ENCODE assay signal across 21 mouse cellular contexts in the genomic region with DNA sequence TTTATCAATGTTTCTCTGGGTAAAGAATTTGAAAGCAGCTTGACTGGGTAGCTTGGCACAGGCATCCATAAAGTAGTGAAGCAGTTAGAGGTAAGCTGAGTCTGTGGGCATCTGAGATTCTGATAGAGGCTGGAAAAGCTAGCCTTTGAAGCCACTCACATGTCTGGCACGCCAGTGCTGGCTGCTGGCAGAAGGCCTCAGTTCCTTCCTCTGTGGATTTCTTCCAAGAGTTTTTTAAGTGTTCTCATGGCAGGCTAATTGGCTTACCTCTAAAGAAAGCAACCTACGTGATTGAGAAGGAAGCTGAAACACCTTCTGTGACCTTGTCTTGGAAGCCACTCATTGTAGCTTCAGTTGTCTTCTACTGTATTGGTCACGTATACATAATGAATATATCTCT. TPM values are rescaled to one million over a fixed set of nuclear protein-coding genes. Genes with fewer than 3 reads are reported as not detected.
A peak's percentile ranks its signal among the peaks of the same experiment; 100 is the strongest.
DNase-seq lines count a peak whose midpoint lies in the region; ATAC-seq lines count a peak whose summit lies in the region.
"Had no signal": no experiment of that assay in that cellular context is flagged by ENCODE, and none has a peak within 500 bp of the region (broad histone marks: within the 10 kb centered on the region; RNA-seq: fewer than 3 reads in every experiment).

No protein-coding gene starts in this region.

- peak overlapping the region; percentile 21; the same call in 1 of the 2 replicates for H3K27ac ChIP-seq in forebrain, embryonic 15.5 days (replicated peaks)
- no peak overlapping the region for H3K27ac ChIP-seq in forebrain, embryonic 13.5 days
- no peak overlapping the region for H3K27ac ChIP-seq in heart, embryonic 11.5 days (ENCODE audit: low read depth, low read length)
- H3K27ac ChIP-seq: hindbrain, embryonic 12.5 days; hindbrain, postnatal 0 days; intestine, embryonic 15.5 days; liver, embryonic 13.5 days had no signal

- ATAC-seq in forebrain, embryonic 15.5 days (replicated peaks) = peak; percentile 23; the same call in 1 of the 2 replicates
- no peak for ATAC-seq in forebrain, embryonic 13.5 days
- no peak for ATAC-seq in heart, embryonic 11.5 days (replicated peaks; ENCODE audit: insufficient number of reproducible peaks, low FRiP score, low TSS enrichment)
- ATAC-seq: CD4-positive, CD25-positive, alpha-beta regulatory T cell, adult 4 months; intestine, embryonic 15.5 days had no signal

- H3K9me3 ChIP-seq in forebrain, embryonic 15.5 days = no peaks in the 10 kb centered on the region
- no peaks in the 10 kb centered on the region for H3K9me3 ChIP-seq in forebrain, embryonic 13.5 days (replicated peaks)
- H3K9me3 ChIP-seq in heart, embryonic 11.5 days (replicated peaks; ENCODE audit: control insufficient read depth, low read length) = no peaks in the 10 kb centered on the region
- H3K9me3 ChIP-seq: hindbrain, embryonic 12.5 days; intestine, embryonic 15.5 days; liver, embryonic 13.5 days had no signal

- H3K4me3 ChIP-seq in forebrain, embryonic 15.5 days = no peak overlapping the region
- no peak overlapping the region for H3K4me3 ChIP-seq in forebrain, embryonic 13.5 days
- H3K4me3 ChIP-seq in heart, embryonic 11.5 days (ENCODE audit: low read depth, low read length) = no peak overlapping the region
- H3K4me3 ChIP-seq: hindbrain, embryonic 12.5 days; intestine, embryonic 15.5 days; liver, embryonic 13.5 days had no signal

- no peak overlapping the region for H3K9ac ChIP-seq in forebrain, embryonic 15.5 days (replicated peaks)
- no peak overlapping the region for H3K9ac ChIP-seq in forebrain, embryonic 13.5 days
- H3K9ac ChIP-seq in heart, embryonic 11.5 days (ENCODE audit: low read depth, low read length) = no peak overlapping the region
- H3K9ac ChIP-seq: hindbrain, embryonic 12.5 days; intestine, embryonic 15.5 days; liver, embryonic 13.5 days; lung, embryonic 14.5 days had no signal

- H3K4me2 ChIP-seq in forebrain, embryonic 15.5 days (replicated peaks) = no peak overlapping the region
- H3K4me2 ChIP-seq in forebrain, embryonic 13.5 days = no peak overlapping the region
- H3K4me2 ChIP-seq in heart, embryonic 11.5 days = no peak overlapping the region
- H3K4me2 ChIP-seq: hindbrain, embryonic 12.5 days; intestine, embryonic 15.5 days; liver, embryonic 13.5 days; lung, embryonic 14.5 days had no signal

- peaks cover 8% of the 10 kb centered on the region for H3K27me3 ChIP-seq in forebrain, embryonic 15.5 days
- H3K27me3 ChIP-seq in forebrain, embryonic 13.5 days = peaks cover 14% of the 10 kb centered on the region
- peaks cover 21% of the 10 kb centered on the region for H3K27me3 ChIP-seq in heart, embryonic 11.5 days (ENCODE audit: control insufficient read depth, insufficient read depth, low read length)

- H3K36me3 ChIP-seq in forebrain, embryonic 15.5 days = no peaks in the 10 kb centered on the region
- no peaks in the 10 kb centered on the region for H3K36me3 ChIP-seq in forebrain, embryonic 13.5 days (ENCODE audit: poor library complexity, severe bottlenecking)
- H3K36me3 ChIP-seq in heart, embryonic 11.5 days (ENCODE audit: control insufficient read depth, insufficient read depth, low read length) = no peaks in the 10 kb centered on the region
- H3K36me3 ChIP-seq: hindbrain, embryonic 12.5 days; intestine, embryonic 15.5 days; liver, embryonic 13.5 days had no signal

- peak; percentile 65 for DNase-seq in heart, adult 8-10 months (ENCODE audit: low spot score)
- DNase-seq in lung, adult 18-20 months = peak; percentile 27 to 47
- DNase-seq in lung, postnatal 10 days = no peak
- DNase-seq: adrenal gland, postnatal 14 days; gastrocnemius, postnatal 14 days; kidney, adult 2 months; kidney, postnatal 36 days; layer of hippocampus, postnatal 36 days; left cerebral cortex, postnatal 4 days; liver, embryonic 13.5 days; lung, embryonic 14.5 days; thymus, postnatal 4 days had no signal

- no peaks in the 10 kb centered on the region for H3K4me1 ChIP-seq in forebrain, embryonic 15.5 days
- H3K4me1 ChIP-seq in forebrain, embryonic 13.5 days = no peaks in the 10 kb centered on the region
- no peaks in the 10 kb centered on the region for H3K4me1 ChIP-seq in heart, embryonic 11.5 days (ENCODE audit: control insufficient read depth, insufficient read depth, low read length)
- H3K4me1 ChIP-seq: hindbrain, embryonic 12.5 days; intestine, embryonic 15.5 days; liver, embryonic 13.5 days had no signal

- WGBS in forebrain, embryonic 15.5 days = 54% methylated on average over 3 of the region's 3 CpGs
- WGBS in forebrain, embryonic 13.5 days = 54% methylated on average over 3 of the region's 3 CpGs
- 57% methylated on average over 3 of the region's 3 CpGs for WGBS in heart, embryonic 11.5 days (ENCODE audit: insufficient replicate concordance)

RNA-seq across cellular contexts. Expression of a gene that starts 17.6 kb away (rescaled TPM):
- 48.0 and 50.4 TPM in 2 replicates for polyA plus RNA-seq in forebrain, embryonic 15.5 days (2015; fragmentation: Nextera tagmentation; extraction: Ambion mirVana)
- polyA plus RNA-seq in forebrain, embryonic 13.5 days (2015; fragmentation: Nextera tagmentation; extraction: Ambion mirVana) = 48.9 and 49.9 TPM in 2 replicates
- total RNA-seq in heart, adult 8-10 months (2022) = 1 to 10 TPM; 3.6 to 5.1 (median 4.2) TPM
- 8.8 and 9.5 TPM in 2 replicates for polyA plus RNA-seq in heart, embryonic 11.5 days (2014; fragmentation: Nextera tagmentation; extraction: Ambion mirVana)
- total RNA-seq: granulocyte monocyte progenitor cell, adult 5-6 weeks; monocyte, adult 5-6 weeks had no signal
